Mouse (Mus musculus): ENCODE data around the gene Psg16. TPM values are rescaled to one million over a fixed set of nuclear protein-coding genes. Genes with fewer than 3 reads are reported as not detected.

The Psg16 gene
- 0.10 and 0.22 TPM in 2 replicates for polyA plus RNA-seq (2014; fragmentation: Nextera tagmentation; extraction: Ambion mirVana)

GRCm38 (mm10) chr7:17073904-17074615 lies at the start of gene Psg16:
Gene Psg16 (plus strand): TSS chr7:17074040.
- no peak within 1 kb of the TSS for H3K4me2 ChIP-seq
- ATAC-seq (ENCODE audit: low FRiP score), result peak; percentile 69; the same call in 1 of the 2 replicates

GRCm38 (mm10) chr7:17024141-17024540 lies 49.7 kb upstream of the Psg16 start:
- no peak overlapping the region for H3K9ac ChIP-seq (ENCODE audit: low read length)
- H3K27ac ChIP-seq (ENCODE audit: low read depth, low read length), result no peak overlapping the region
- no peaks in the 10 kb centered on the region for H3K9me3 ChIP-seq (ENCODE audit: control insufficient read depth, low read length)
- DNase-seq (ENCODE audit: low spot score, missing footprints), result no peak
- H3K27me3 ChIP-seq (ENCODE audit: control insufficient read depth, insufficient read depth, low read length), result no peaks in the 10 kb centered on the region
- H3K4me1 ChIP-seq (ENCODE audit: control insufficient read depth, insufficient read depth, low read length), result peaks cover 17% of the 10 kb centered on the region
- ATAC-seq (ENCODE audit: low FRiP score), result no peak
- H3K36me3 ChIP-seq (ENCODE audit: control insufficient read depth, insufficient read depth, low read length), result peaks cover 26% of the 10 kb centered on the region
- no peak overlapping the region for H3K4me3 ChIP-seq (ENCODE audit: low read depth, low read length)
- 84% methylated on average over 6 of the region's 6 CpGs for WGBS
- H3K4me2 ChIP-seq, result no peak overlapping the region

More at GRCm38 (mm10) chr7:17073904-17074615, at the start of gene Psg16:
- no peak within 1 kb of the TSS for H3K27ac ChIP-seq (ENCODE audit: low read depth, low read length)
- no peak within 1 kb of the TSS for H3K9ac ChIP-seq (ENCODE audit: low read length)
- no peak for DNase-seq (ENCODE audit: low spot score, missing footprints)
- no peak within 1 kb of the TSS for H3K4me3 ChIP-seq (ENCODE audit: low read depth, low read length)
- H3K27me3 ChIP-seq (ENCODE audit: control insufficient read depth, insufficient read depth, low read length), result no peaks in the 10 kb centered on the region
- WGBS, result 72% methylated on average over 23 of the region's 23 CpGs
- H3K4me1 ChIP-seq (ENCODE audit: control insufficient read depth, insufficient read depth, low read length), result no peaks in the 10 kb centered on the region
- no peaks in the 10 kb centered on the region for H3K9me3 ChIP-seq (ENCODE audit: control insufficient read depth, low read length)
- H3K36me3 ChIP-seq (ENCODE audit: control insufficient read depth, insufficient read depth, low read length), result no peaks in the 10 kb centered on the region

- peaks cover 17% of the 10 kb centered on the region for H3K4me1 ChIP-seq (ENCODE audit: control insufficient read depth, insufficient read depth, low read length)
- ATAC-seq (ENCODE audit: low FRiP score) (no peak), DNase-seq (ENCODE audit: low spot score, missing footprints) (no peak)
- H3K36me3 ChIP-seq (ENCODE audit: control insufficient read depth, insufficient read depth, low read length), result peaks cover 20% of the 10 kb centered on the region
- H3K4me3 ChIP-seq (ENCODE audit: low read depth, low read length), result no peak overlapping the region
- no peak overlapping the region for H3K4me2 ChIP-seq
- WGBS, result 89% methylated on average over 10 of the region's 10 CpGs
- H3K27ac ChIP-seq (ENCODE audit: low read depth, low read length), result no peak overlapping the region
- H3K27me3 ChIP-seq (ENCODE audit: control insufficient read depth, insufficient read depth, low read length), result no peaks in the 10 kb centered on the region
- H3K9me3 ChIP-seq (ENCODE audit: control insufficient read depth, low read length), result no peaks in the 10 kb centered on the region
- no peak overlapping the region for H3K9ac ChIP-seq (ENCODE audit: low read length)
Measured at GRCm38 (mm10) chr7:17024814-17025504, 48.9 kb upstream of the Psg16 start.

GRCm38 (mm10) chr7:17025505-17025894 lies 48.3 kb upstream of the Psg16 start:
- Histone ChIP-seq H3K4me2 (no peak overlapping the region), H3K9ac (ENCODE audit: low read length) (no peak overlapping the region), H3K4me1 (ENCODE audit: control insufficient read depth, insufficient read depth, low read length) (peaks cover 17% of the 10 kb centered on the region), H3K4me3 (ENCODE audit: low read depth, low read length) (no peak overlapping the region), H3K36me3 (ENCODE audit: control insufficient read depth, insufficient read depth, low read length) (peaks cover 18% of the 10 kb centered on the region), H3K9me3 (ENCODE audit: control insufficient read depth, low read length) (no peaks in the 10 kb centered on the region), H3K27me3 (ENCODE audit: control insufficient read depth, insufficient read depth, low read length) (no peaks in the 10 kb centered on the region), H3K27ac (ENCODE audit: low read depth, low read length) (no peak overlapping the region)
- ATAC-seq (ENCODE audit: low FRiP score) (no peak), DNase-seq (ENCODE audit: low spot score, missing footprints) (no peak)
- 84% methylated on average over 4 of the region's 4 CpGs for WGBS

- H3K9me3 ChIP-seq (ENCODE audit: control insufficient read depth, low read length), result no peaks in the 10 kb centered on the region
- H3K4me1 ChIP-seq (ENCODE audit: control insufficient read depth, insufficient read depth, low read length), result peaks cover 17% of the 10 kb centered on the region
- H3K36me3 ChIP-seq (ENCODE audit: control insufficient read depth, insufficient read depth, low read length), result peaks cover 14% of the 10 kb centered on the region
- H3K4me3 ChIP-seq (ENCODE audit: low read depth, low read length), result no peak overlapping the region; the same call in 1 of the 2 replicates
- no peaks in the 10 kb centered on the region for H3K27me3 ChIP-seq (ENCODE audit: control insufficient read depth, insufficient read depth, low read length)
- H3K4me2 ChIP-seq, result peak overlapping the region; percentile 54
- DNase-seq (ENCODE audit: low spot score, missing footprints) (no peak), ATAC-seq (ENCODE audit: low FRiP score) (no peak)
- 81% methylated on average over 9 of the region's 9 CpGs for WGBS
- H3K9ac ChIP-seq (ENCODE audit: low read length), result no peak overlapping the region; the same call in 1 of the 2 replicates
- no peak overlapping the region for H3K27ac ChIP-seq (ENCODE audit: low read depth, low read length)
Measured at GRCm38 (mm10) chr7:17025896-17026622, 47.8 kb upstream of the Psg16 start.

GRCm38 (mm10) chr7:17026710-17027587 lies 46.9 kb upstream of the Psg16 start:
- H3K36me3 ChIP-seq (ENCODE audit: control insufficient read depth, insufficient read depth, low read length), result peaks cover 6% of the 10 kb centered on the region
- H3K9ac ChIP-seq (ENCODE audit: low read length), result peak overlapping the region; percentile 83
- peak overlapping the region; percentile 67 for H3K4me3 ChIP-seq (ENCODE audit: low read depth, low read length)
- no peaks in the 10 kb centered on the region for H3K27me3 ChIP-seq (ENCODE audit: control insufficient read depth, insufficient read depth, low read length)
- WGBS, result 10% methylated on average over 24 of the region's 24 CpGs
- peaks cover 17% of the 10 kb centered on the region for H3K4me1 ChIP-seq (ENCODE audit: control insufficient read depth, insufficient read depth, low read length)
- H3K4me2 ChIP-seq, result peak overlapping the region; percentile 54
- ATAC-seq (ENCODE audit: low FRiP score), result peak; percentile 74
- no peak for DNase-seq (ENCODE audit: low spot score, missing footprints)
- no peaks in the 10 kb centered on the region for H3K9me3 ChIP-seq (ENCODE audit: control insufficient read depth, low read length)
- H3K27ac ChIP-seq (ENCODE audit: low read depth, low read length), result no peak overlapping the region

GRCm38 (mm10) chr7:17027588-17028343 lies 46.1 kb upstream of the Psg16 start, which contains the start of gene Ppp5c:
Gene Ppp5c (minus strand): TSS chr7:17027924.
- ATAC-seq (ENCODE audit: low FRiP score) (peak; percentile 92), DNase-seq (ENCODE audit: low spot score, missing footprints) (peak; percentile 99)
- Histone ChIP-seq H3K4me1 (ENCODE audit: control insufficient read depth, insufficient read depth, low read length) (peaks cover 17% of the 10 kb centered on the region), H3K27me3 (ENCODE audit: control insufficient read depth, insufficient read depth, low read length) (no peaks in the 10 kb centered on the region), H3K27ac (ENCODE audit: low read depth, low read length) (peak within 1 kb of the TSS; percentile 25; the same call in 1 of the 2 replicates), H3K9ac (ENCODE audit: low read length) (peak within 1 kb of the TSS; percentile 83), H3K4me2 (peak within 1 kb of the TSS; percentile 54), H3K36me3 (ENCODE audit: control insufficient read depth, insufficient read depth, low read length) (peaks cover 2% of the 10 kb centered on the region; the same call in 1 of the 2 replicates), H3K4me3 (ENCODE audit: low read depth, low read length) (peak within 1 kb of the TSS; percentile 67), H3K9me3 (ENCODE audit: control insufficient read depth, low read length) (no peaks in the 10 kb centered on the region)
- under 1% methylated on average over 50 of the region's 58 CpGs for WGBS

- ATAC-seq (ENCODE audit: low FRiP score), result no peak
- WGBS, result 70% methylated on average over 7 of the region's 7 CpGs
Measured at GRCm38 (mm10) chr7:17028923-17029322, 44.9 kb upstream of the Psg16 start.

More at GRCm38 (mm10) chr7:17028923-17029322, 44.9 kb upstream of the Psg16 start:
- Histone ChIP-seq H3K9ac (ENCODE audit: low read length) (no peak overlapping the region), H3K4me1 (ENCODE audit: control insufficient read depth, insufficient read depth, low read length) (peaks cover 17% of the 10 kb centered on the region), H3K27ac (ENCODE audit: low read depth, low read length) (no peak overlapping the region), H3K9me3 (ENCODE audit: control insufficient read depth, low read length) (no peaks in the 10 kb centered on the region), H3K36me3 (ENCODE audit: control insufficient read depth, insufficient read depth, low read length) (no peaks in the 10 kb centered on the region), H3K4me2 (no peak overlapping the region), H3K27me3 (ENCODE audit: control insufficient read depth, insufficient read depth, low read length) (no peaks in the 10 kb centered on the region), H3K4me3 (ENCODE audit: low read depth, low read length) (no peak overlapping the region)
- no peak for DNase-seq (ENCODE audit: low spot score, missing footprints)

Measured in midbrain, embryonic 11.5 days (tissue).